Mouse (Mus musculus) heart, postnatal 0 days (tissue): ENCODE measurements around the gene Mllt6. TPM values are rescaled to one million over a fixed set of nuclear protein-coding genes. Genes with fewer than 3 reads are reported as not detected.

Experiments
- ATAC-seq: fragments of 200-750 bp; cut with Nextera tagmentation; 2 replicates; pipeline ENCODE4 v1.8.0; 2017; ENCODE audit warnings: low read depth, moderate number of reproducible peaks, moderate library complexity; ENCODE audit not compliant: insufficient read depth
- DNase-seq: peaks from one replicate; pipeline ENCODE4 v3.0.0-alpha.2; 2016; ENCODE audit warnings: low spot score
- H3K27ac ChIP-seq: fragments of 300-500 bp; sonication (generic); 2 replicates; pipeline ENCODE4 v1.5.1; 2014; ENCODE audit warnings: low read depth, mild to moderate bottlenecking
- H3K27me3 ChIP-seq: fragments of 300-500 bp; sonication (generic); 2 replicates; pipeline ENCODE4 v1.6.1; 2014; ENCODE audit warnings: low read length, mixed read lengths; ENCODE audit not compliant: control insufficient read depth, insufficient read depth
- H3K36me3 ChIP-seq: fragments of 300-500 bp; sonication (generic); replicated peaks from 2 replicates; pipeline ENCODE4 v1.6.1; 2014; ENCODE audit warnings: low read length, mixed read lengths; ENCODE audit not compliant: control insufficient read depth, insufficient read depth
- H3K4me1 ChIP-seq: fragments of 300-500 bp; sonication (generic); 2 replicates; pipeline ENCODE4 v1.6.1; 2014; ENCODE audit warnings: antibody characterized with exemption; ENCODE audit not compliant: control insufficient read depth, insufficient read depth
- H3K4me2 ChIP-seq: fragments of 300-500 bp; sonication (generic); 2 replicates; pipeline ENCODE4 v1.6.1; 2014; ENCODE audit warnings: low read depth, mild to moderate bottlenecking, low read length, moderate library complexity
- H3K4me3 ChIP-seq: fragments of 300-500 bp; sonication (generic); 2 replicates; pipeline ENCODE4 v1.5.1; 2014; ENCODE audit warnings: low read depth, low read length
- H3K9ac ChIP-seq: fragments of 300-500 bp; sonication (generic); replicated peaks from 2 replicates; pipeline ENCODE4 v1.6.1; 2014; ENCODE audit warnings: low read depth, low read length, mixed read lengths
- H3K9me3 ChIP-seq: fragments of 300-500 bp; sonication (generic); replicated peaks from 2 replicates; pipeline ENCODE4 v1.6.1; 2016; ENCODE audit warnings: low read length; ENCODE audit not compliant: control insufficient read depth
- CTCF ChIP-seq: IDR thresholded peaks from 2 replicates; pipeline ENCODE4 v1.5.1; 2016; ENCODE audit warnings: antibody characterized with exemption, control low read depth, low read depth
- EP300 ChIP-seq: IDR thresholded peaks from 2 replicates; pipeline ENCODE4 v1.6.1; 2016; ENCODE audit warnings: antibody characterized with exemption, low read depth
- WGBS: fragments of 180-500 bp; shearing (Covaris S2); extraction: QIAGEN DNeasy Blood & Tissue Kit; methylation state at CpG from one replicate; pipeline ENCODE4 v1.1.7; 2014; 5-methylcytosine and 5-hydroxymethylcytosine counted together
- polyA plus RNA-seq: library from polyadenylated mRNA; unstranded; fragments of >200 nt; fragmentation: Nextera tagmentation; extraction: Ambion mirVana; gene quantifications from 2 replicates; pipeline ENCODE4 v1.2.1, GENCODE M21; 2015
- total RNA-seq: library from RNA; depleted of rRNA; stranded (reverse); fragments of >200 nt; gene quantifications from 2 replicates; pipeline ENCODE4 v1.2.3, GENCODE M21; 2014; ENCODE audit warnings: low replicate concordance

Mllt6 gene
- total and polyA plus RNA-seq, 2 experiments from 2014 or later: 1.6 to 45.2 TPM

DNA sequence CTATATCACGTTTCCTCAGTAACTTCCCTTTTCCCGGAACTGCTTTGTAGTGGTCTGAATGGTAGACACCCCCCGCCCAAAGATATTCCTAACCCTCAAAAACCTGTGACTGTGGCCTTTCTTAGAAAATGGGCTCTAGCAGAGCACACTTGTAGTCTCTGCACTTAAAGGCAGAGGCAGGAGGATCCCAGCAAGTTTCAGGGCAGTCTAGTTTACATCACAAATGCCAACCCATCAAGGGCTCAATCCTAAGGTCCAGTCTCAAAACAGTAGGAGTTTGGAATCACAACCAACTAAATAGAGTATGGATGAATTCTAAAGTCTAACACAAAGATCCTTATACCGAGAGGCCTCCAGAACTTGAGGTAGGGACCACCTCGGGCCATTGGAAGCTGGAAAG is 37.7 kb upstream of the Mllt6 start:
- H3K9ac ChIP-seq: no peak overlapping the region
- 63% methylated on average over 5 of the region's 5 CpGs for WGBS

DNA sequence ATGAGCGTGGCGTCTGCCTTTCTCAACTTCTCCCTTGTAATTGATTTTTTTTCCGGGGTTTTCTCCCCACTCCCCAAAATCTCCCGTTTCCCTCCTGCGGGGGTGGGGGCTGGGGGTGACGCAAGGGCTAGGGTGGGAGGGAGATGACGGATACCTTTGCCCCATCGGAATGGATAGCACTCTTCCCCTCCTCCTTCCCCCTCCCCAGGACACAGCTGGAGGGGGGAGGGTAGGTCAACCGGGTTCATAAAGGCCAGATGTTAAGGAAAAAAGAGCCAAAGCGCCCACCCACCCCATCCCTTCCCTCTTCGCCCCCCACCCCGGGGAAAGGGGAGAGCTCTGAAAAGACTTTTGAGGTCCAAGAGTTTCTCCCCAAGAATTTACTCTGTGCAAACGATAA is 36.8 kb upstream of the Mllt6 start:
- ATAC-seq: no peak
- Histone ChIP-seq H3K9ac (no peak overlapping the region), H3K4me3 (no peak overlapping the region), H3K27ac (no peak overlapping the region), H3K36me3 (no peaks in the 10 kb centered on the region), H3K4me1 (no peaks in the 10 kb centered on the region), H3K27me3 (peaks cover 82% of the 10 kb centered on the region), H3K9me3 (no peaks in the 10 kb centered on the region), H3K4me2 (no peak overlapping the region)
- DNase-seq: no peak
- TF ChIP-seq CTCF (no peak), EP300 (no peak)
- 15% methylated on average over 13 of the region's 13 CpGs for WGBS

More for the DNA sequence above, 37.7 kb upstream of the Mllt6 start:
- ATAC-seq: no peak
- no peak for DNase-seq
- Histone ChIP-seq H3K4me2 (no peak overlapping the region), H3K27ac (no peak overlapping the region), H3K36me3 (no peaks in the 10 kb centered on the region), H3K4me3 (no peak overlapping the region), H3K27me3 (peaks cover 73% of the 10 kb centered on the region), H3K4me1 (no peaks in the 10 kb centered on the region), H3K9me3 (no peaks in the 10 kb centered on the region)
- TF ChIP-seq CTCF: no peak
- TF ChIP-seq EP300: no peak

DNA sequence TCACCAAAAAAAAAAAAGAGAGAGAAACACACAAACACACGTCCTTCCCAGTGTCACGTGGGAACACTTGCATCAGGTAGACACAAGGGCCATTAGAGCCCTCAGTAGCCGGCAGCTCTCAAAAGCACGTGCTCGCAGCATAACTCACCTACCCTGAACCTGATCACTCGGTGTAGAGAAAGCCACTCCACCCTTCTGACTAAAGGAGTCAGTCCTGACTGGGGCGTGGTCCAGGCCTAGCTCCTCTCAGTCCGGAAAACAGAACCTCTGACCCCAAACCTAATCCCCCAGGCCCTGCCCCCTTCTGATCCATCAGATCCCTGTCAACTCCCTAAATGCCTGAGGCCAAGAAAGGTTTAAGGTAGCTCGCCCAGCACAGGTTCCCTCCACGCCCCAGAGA is 36.4 kb upstream of the Mllt6 start:
- Histone ChIP-seq H3K4me1 (no peaks in the 10 kb centered on the region), H3K36me3 (no peaks in the 10 kb centered on the region), H3K9me3 (no peaks in the 10 kb centered on the region), H3K27ac (no peak overlapping the region), H3K27me3 (peaks cover 86% of the 10 kb centered on the region), H3K4me2 (no peak overlapping the region), H3K4me3 (no peak overlapping the region), H3K9ac (no peak overlapping the region)
- WGBS: 35% methylated on average over 10 of the region's 10 CpGs
- TF ChIP-seq CTCF (no peak), EP300 (no peak)
- DNase-seq: no peak
- no peak for ATAC-seq

DNA sequence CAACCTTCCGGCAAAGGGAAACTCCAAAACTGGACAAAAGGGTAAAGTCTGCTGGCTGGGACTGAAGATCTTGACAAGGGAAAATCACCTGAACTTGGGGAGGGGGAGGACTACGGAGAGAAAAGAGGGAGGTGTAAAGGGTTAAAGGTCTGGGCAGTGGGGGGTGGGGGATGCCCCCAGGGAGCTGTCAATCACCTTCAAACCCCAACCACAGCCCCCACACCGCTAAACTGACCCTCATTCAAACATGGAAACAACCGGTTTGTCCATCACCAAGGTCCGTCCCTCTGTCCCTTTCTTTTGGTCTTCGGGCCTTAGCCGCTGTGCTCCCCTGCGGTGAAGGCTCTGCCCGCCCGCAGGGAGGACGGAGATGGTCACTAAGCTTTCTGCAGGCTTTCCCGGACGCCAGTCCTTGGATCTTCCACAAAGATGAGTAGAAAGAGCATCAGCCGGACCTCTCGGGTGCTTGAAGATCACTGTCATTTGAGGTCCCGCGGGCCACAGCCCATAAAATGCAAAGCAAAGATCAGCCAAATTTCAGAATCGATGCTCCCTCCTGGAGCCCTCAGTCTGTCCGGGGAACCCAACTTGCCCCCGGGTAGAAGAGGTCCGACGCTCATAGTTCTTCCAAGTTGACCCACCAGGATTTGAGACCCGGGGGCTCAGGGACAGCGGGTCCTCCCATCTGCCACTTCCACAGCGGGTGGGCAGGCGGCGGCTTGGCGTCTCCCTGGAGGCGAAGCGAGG is 35.5 kb upstream of the Mllt6 start:
- WGBS: 9% methylated on average over 30 of the region's 30 CpGs
- Histone ChIP-seq H3K27ac (no peak overlapping the region), H3K9ac (no peak overlapping the region), H3K9me3 (no peaks in the 10 kb centered on the region), H3K27me3 (peaks cover 86% of the 10 kb centered on the region), H3K4me2 (peak overlapping the region; percentile 91), H3K36me3 (no peaks in the 10 kb centered on the region), H3K4me3 (peak overlapping the region; percentile 63), H3K4me1 (no peaks in the 10 kb centered on the region)
- TF ChIP-seq EP300 (no peak), CTCF (no peak)
- no peak for ATAC-seq
- DNase-seq: no peak

DNA sequence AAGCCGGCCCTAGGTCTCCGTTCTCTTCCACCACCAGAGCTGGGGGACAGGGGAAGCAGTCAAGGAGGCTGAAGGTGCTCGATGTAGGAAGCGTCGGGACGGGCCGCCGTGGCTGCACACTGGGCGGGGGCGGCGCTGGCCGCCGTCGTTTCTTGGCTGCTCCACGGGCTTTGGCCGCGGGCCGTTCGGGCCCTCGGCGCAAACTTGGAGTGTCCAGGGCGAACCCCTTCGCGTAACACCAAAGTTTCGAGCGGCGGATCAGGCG is 35.0 kb upstream of the Mllt6 start:
- Histone ChIP-seq H3K4me3 (peak overlapping the region; percentile 63), H3K27me3 (peaks cover 84% of the 10 kb centered on the region), H3K9ac (no peak overlapping the region), H3K4me2 (peak overlapping the region; percentile 91), H3K27ac (no peak overlapping the region), H3K4me1 (no peaks in the 10 kb centered on the region), H3K9me3 (no peaks in the 10 kb centered on the region), H3K36me3 (no peaks in the 10 kb centered on the region)
- no peak for ATAC-seq
- no peak for TF ChIP-seq CTCF
- no peak for TF ChIP-seq EP300
- DNase-seq: no peak
- WGBS: under 1% methylated on average over 28 of the region's 28 CpGs
